Mouse (Mus musculus) gastrocnemius, postnatal 25 days (tissue): ENCODE measurements around the gene B2m. TPM values are rescaled to one million over a fixed set of nuclear protein-coding genes. Genes with fewer than 3 reads are reported as not detected.

ENCODE experiments used
- DNase-seq: peaks from one replicate; pipeline ENCODE4 v3.0.0; 2022
- total RNA-seq, 2 experiments: library from RNA; stranded (reverse); gene quantifications; 1 replicate in 1 of 2; 2 replicates in 1 of 2; pipeline ENCODE4 v1.2.3; 2021

The B2m gene
- total RNA-seq, 2 experiments from 2014 or later = 61.7 to 111 TPM

- no peak for DNase-seq
Measured at GRCm38 (mm10) chr2:122194509-122194929, 47.0 kb downstream of the B2m start.

DNA sequence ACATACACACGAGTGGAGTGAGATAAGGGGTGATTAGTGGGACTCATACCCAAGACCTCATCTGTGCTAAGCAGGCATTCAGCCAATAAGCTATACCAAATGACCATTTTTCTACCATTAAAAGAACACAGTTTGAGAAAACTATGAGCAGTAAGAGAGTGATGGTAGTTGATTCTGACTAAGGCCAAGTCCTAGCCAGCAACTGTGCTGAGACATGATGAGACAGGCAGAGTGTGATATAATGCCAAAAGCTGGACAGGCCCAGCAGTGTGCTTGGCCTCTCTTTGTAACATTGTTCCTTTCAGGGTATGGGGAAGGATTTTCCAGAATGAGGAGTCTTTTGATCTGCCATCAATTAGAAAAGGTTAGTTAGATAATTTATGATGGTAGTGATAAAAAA is 54.0 kb downstream of the B2m start:
- no peak for DNase-seq

Other genes with a start within 250 kb of the B2m start
- gene Ctdspl2, start 191.7 kb upstream of the B2m start, total RNA-seq = 1 to 10 TPM; 7.2 to 7.6 TPM
- under 1 TPM in 1 of 2 experiments, not detected in 1; 0.15 TPM for gene Mageb3, start 191.6 kb upstream of the B2m start, total RNA-seq
- gene Eif3j1, start 119.1 kb upstream of the B2m start, total RNA-seq = 10 to 100 TPM; 24.1 to 24.8 TPM
- 1 to 10 TPM; 5.0 to 5.6 TPM for gene Spg11, start 29.3 kb upstream of the B2m start, total RNA-seq
- gene Trim69, start 13.0 kb downstream of the B2m start, total RNA-seq = not detected
- not detected for gene Patl2, start 38.5 kb downstream of the B2m start, total RNA-seq
- not detected for gene Terb2, start 38.6 kb downstream of the B2m start, total RNA-seq
- gene Sord, start 87.1 kb downstream of the B2m start, total RNA-seq = 10 to 100 TPM; 37.8 to 39.9 TPM
- under 1 TPM; 0.08 to 0.16 TPM for gene Duox2, start 150.8 kb downstream of the B2m start, total RNA-seq
- not detected for gene Duoxa2, start 151.2 kb downstream of the B2m start, total RNA-seq
- gene Duoxa1, start 166.0 kb downstream of the B2m start, total RNA-seq = 1 to 10 TPM in 1 of 2 experiments, under 1 TPM in 1; 0.95 to 1.1 TPM
- under 1 TPM; 0.46 to 0.72 TPM for gene Duox1, start 168.0 kb downstream of the B2m start, total RNA-seq
- 1 to 10 TPM; 2.0 to 2.7 TPM for gene Shf, start 221.5 kb downstream of the B2m start, total RNA-seq